Mouse (Mus musculus): ENCODE measurements around the gene Ybx1. TPM values are rescaled to one million over a fixed set of nuclear protein-coding genes. Genes with fewer than 3 reads are reported as not detected.

Gene Ybx1
- polyA plus RNA-seq, 1 experiment from 2014 or later = 536 TPM

DNA sequence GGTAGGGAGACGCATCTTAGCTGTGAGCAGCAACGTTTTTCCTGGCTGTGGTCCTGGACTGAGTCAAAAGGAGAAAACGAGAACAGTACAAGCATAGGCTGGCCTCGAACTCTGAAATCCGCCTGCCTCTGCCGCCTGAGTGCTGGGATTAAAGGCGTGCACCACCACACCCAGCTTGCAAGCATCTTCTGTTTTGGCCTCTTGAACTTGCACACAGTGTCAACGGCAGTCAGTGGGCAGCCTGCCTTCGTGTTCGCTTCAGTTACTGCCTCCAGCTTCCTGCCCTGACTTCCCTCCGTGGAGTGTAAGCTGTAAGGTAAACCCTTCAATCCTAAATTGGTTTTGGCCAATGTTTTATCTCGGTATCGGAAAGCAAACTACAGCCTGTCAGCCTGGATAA lies 27.8 kb downstream of the Ybx1 start:
- 66% methylated on average over 13 of the region's 13 CpGs for WGBS
- peaks cover 24% of the 10 kb centered on the region for H3K36me3 ChIP-seq
- no peak for ATAC-seq (ENCODE audit: extremely low read depth, insufficient number of reproducible peaks, low FRiP score, low TSS enrichment)
- H3K4me2 ChIP-seq = no peak overlapping the region
- no peak overlapping the region for H3K9ac ChIP-seq
- H3K4me1 ChIP-seq = no peaks in the 10 kb centered on the region; the same call in 1 of the 2 replicates
- H3K27ac ChIP-seq (replicated peaks) = no peak overlapping the region
- no peak overlapping the region for H3K4me3 ChIP-seq
- H3K27me3 ChIP-seq (replicated peaks) = no peaks in the 10 kb centered on the region
- no peaks in the 10 kb centered on the region for H3K9me3 ChIP-seq

DNA sequence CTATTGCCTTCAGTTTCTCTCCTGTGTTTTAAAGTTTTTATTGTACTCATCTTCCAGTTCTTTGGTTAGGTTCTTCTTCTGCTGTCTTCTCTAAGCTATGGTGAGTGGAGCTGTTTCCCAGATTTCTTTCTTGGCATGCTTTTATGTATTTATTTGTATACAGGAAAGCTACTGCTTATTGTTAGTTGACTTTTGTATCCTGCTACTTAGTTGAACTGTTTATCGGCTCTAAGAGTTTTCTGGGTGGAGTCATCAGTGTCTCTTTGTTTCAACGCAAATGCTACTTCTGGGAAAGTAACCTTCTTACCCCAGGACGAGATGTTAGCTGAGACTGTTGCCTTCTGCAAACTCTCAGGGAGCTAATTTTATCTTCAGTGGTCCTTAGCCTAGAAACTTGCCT lies 30.9 kb downstream of the Ybx1 start:
- Histone ChIP-seq H3K4me1 (peaks cover 16% of the 10 kb centered on the region), H3K27me3 (replicated peaks) (no peaks in the 10 kb centered on the region), H3K4me2 (no peak overlapping the region), H3K36me3 (no peaks in the 10 kb centered on the region), H3K4me3 (no peak overlapping the region), H3K9me3 (no peaks in the 10 kb centered on the region), H3K27ac (replicated peaks) (no peak overlapping the region), H3K9ac (no peak overlapping the region)
- 53% methylated on average over 3 of the region's 3 CpGs for WGBS
- ATAC-seq (ENCODE audit: extremely low read depth, insufficient number of reproducible peaks, low FRiP score, low TSS enrichment) = no peak

DNA sequence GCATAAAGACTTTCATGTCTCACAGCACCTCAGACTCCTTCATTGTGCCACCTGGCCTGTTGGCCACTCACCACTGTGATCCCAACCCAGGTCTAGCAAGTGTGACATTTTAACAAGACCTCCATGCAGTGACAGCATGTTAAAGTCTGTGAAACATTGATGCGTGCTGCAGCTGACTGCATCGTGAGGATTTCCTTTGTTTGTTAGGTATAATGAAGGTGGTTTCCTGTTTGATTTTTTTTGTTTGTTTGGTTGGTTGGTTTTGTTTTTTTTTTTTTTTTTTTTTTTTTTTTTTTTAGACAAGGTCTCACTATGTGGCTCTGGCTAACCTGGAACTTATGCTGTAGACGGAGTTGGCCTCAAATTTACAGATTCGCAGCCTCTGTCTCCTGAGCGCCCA lies 31.9 kb downstream of the Ybx1 start:
- peaks cover 16% of the 10 kb centered on the region for H3K4me1 ChIP-seq
- WGBS = 76% methylated on average over 5 of the region's 5 CpGs

DNA sequence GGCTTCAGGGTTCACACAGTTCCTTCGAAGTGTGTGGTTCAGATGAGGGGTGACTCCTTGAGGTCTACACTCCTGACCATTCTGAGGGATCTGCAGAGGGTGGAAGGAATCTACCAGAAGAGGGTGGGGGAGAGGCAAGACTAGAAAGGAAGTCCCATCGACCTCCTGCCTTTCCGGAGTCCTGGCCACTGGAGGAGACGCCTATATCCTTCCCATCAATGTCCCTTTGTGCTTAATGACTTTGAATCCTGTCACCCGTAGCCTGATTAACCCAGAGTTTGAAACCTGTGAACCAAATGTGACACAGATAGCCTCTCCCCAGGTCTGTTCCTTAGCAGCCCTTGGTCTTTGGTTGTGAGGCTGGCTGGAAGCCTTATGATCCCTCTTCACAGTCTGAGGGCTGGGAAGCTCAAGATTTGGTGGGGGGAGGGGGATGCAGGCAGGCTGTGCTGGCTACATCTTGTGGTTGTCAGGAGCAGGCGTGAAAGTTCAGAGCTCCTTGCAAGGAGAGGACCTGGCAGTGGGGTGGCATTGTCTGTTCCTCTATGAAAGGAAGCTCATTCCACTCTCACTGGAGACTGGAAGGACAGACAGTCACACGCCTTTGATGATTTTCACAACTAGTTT lies 33.2 kb downstream of the Ybx1 start:
- no peak overlapping the region for H3K4me3 ChIP-seq
- no peak overlapping the region for H3K9ac ChIP-seq
- no peak overlapping the region for H3K4me2 ChIP-seq
- 38% methylated on average over 7 of the region's 7 CpGs for WGBS
- ATAC-seq (ENCODE audit: extremely low read depth, insufficient number of reproducible peaks, low FRiP score, low TSS enrichment) = no peak
- no peaks in the 10 kb centered on the region for H3K27me3 ChIP-seq (replicated peaks)
- no peak overlapping the region; the same call in 1 of the 2 replicates for H3K27ac ChIP-seq (replicated peaks)
- H3K36me3 ChIP-seq = no peaks in the 10 kb centered on the region
- H3K9me3 ChIP-seq = no peaks in the 10 kb centered on the region
- peaks cover 16% of the 10 kb centered on the region for H3K4me1 ChIP-seq

More for the DNA sequence above, 31.9 kb downstream of the Ybx1 start:
- no peak for ATAC-seq (ENCODE audit: extremely low read depth, insufficient number of reproducible peaks, low FRiP score, low TSS enrichment)
- no peak overlapping the region for H3K27ac ChIP-seq (replicated peaks)
- no peak overlapping the region for H3K9ac ChIP-seq
- H3K27me3 ChIP-seq (replicated peaks) = no peaks in the 10 kb centered on the region
- H3K4me2 ChIP-seq = no peak overlapping the region
- no peak overlapping the region for H3K4me3 ChIP-seq
- no peaks in the 10 kb centered on the region for H3K9me3 ChIP-seq
- no peaks in the 10 kb centered on the region for H3K36me3 ChIP-seq

DNA sequence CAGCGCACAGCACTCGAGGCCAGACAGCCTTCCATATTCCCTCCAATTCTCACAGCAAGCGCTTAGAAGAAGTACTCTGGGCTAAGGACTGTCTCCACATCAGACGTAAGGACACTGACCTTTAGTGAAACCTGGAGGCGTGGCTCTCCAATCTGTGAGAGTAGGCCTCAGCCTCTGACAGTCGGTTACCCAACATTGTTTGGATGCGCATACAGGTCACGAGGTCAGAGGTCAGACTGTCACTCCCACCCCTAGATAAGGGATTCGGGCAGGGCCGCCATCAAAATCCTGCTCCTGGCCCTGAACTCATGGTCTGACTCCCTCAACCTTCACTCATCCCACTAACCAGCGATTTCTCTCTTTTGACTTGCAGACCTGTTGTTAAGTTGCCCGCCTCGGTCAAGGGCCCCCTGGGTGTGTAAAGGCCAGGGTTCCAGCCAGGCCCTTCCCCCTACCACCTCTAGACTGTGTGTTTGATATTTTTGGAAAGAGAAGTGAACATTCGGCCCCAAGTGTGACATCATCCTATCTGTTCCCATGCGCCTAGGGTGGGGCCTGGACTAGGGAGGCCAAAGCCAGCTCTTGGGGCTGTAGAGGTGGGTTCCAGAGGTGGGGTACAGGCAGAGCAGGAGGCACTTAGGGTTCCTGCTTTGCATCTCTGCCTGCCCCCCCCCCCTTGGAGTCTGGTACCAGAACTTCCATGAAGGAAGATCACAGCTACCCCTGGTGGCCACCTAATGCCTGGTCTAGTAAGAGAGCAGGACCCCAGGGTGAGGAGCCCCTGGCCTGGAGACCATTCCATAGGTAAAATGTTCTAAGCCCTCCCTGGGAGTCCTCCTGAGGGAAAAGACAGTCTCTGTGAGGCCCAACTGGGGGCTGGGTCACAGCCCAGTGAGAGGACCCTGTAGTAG lies 34.8 kb downstream of the Ybx1 start:
- Histone ChIP-seq H3K36me3 (no peaks in the 10 kb centered on the region), H3K4me2 (no peak overlapping the region), H3K9me3 (no peaks in the 10 kb centered on the region), H3K27me3 (replicated peaks) (no peaks in the 10 kb centered on the region), H3K4me3 (no peak overlapping the region), H3K4me1 (peaks cover 17% of the 10 kb centered on the region), H3K9ac (no peak overlapping the region), H3K27ac (replicated peaks) (no peak overlapping the region)
- 67% methylated on average over 15 of the region's 15 CpGs for WGBS
- no peak for ATAC-seq (ENCODE audit: extremely low read depth, insufficient number of reproducible peaks, low FRiP score, low TSS enrichment)

DNA sequence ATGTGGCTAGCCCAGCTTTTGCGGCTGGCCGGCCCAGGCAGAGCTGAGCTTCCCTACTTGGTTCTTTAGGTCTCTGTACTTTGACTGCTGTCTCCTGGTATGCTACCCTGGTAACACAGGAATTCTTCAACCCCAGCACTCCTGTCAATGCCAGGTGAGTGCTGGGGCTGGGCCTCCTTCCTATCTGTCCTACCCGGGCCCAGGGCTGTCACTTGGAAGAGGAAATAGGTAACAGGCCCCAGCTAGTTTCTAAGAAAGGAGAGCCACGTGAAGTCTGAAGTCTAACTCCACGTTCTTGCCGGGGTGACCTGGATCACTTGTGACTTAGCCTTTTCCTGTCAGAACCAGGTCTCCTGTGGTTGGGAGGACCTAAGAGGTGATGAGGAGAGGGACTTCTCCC lies 37.3 kb downstream of the Ybx1 start:
- Histone ChIP-seq H3K4me3 (no peak overlapping the region), H3K4me1 (peaks cover 28% of the 10 kb centered on the region), H3K9ac (no peak overlapping the region), H3K4me2 (no peak overlapping the region), H3K9me3 (no peaks in the 10 kb centered on the region), H3K27me3 (replicated peaks) (no peaks in the 10 kb centered on the region), H3K36me3 (no peaks in the 10 kb centered on the region), H3K27ac (replicated peaks) (no peak overlapping the region)
- WGBS = 67% methylated on average over 6 of the region's 6 CpGs
- no peak for ATAC-seq (ENCODE audit: extremely low read depth, insufficient number of reproducible peaks, low FRiP score, low TSS enrichment)

DNA sequence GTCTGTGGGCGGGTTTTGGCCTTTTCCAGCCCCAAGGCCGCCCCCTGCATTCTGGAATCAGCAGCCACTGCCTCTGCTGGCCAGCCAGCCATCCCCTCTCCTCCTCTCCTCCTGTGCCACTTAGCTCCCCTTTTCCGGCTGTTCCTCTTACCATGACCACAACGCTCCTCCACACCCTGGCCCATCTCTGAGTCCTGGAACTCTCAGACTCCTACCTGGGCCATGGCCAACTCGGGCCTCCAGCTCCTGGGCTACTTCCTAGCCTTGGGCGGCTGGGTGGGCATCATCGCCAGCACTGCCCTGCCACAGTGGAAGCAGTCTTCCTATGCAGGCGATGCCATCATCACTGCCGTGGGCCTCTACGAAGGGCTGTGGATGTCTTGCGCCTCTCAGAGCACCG lies 39.1 kb downstream of the Ybx1 start, which contains the start of gene Cldn19:
Cldn19 (plus strand) TSS at position 64 of the 400 bp plus-strand sequence.
- H3K27me3 ChIP-seq (replicated peaks) = no peaks in the 10 kb centered on the region
- ATAC-seq (ENCODE audit: extremely low read depth, insufficient number of reproducible peaks, low FRiP score, low TSS enrichment) = no peak
- H3K4me2 ChIP-seq = no peak within 1 kb of the TSS
- WGBS = 83% methylated on average over 12 of the region's 12 CpGs
- H3K9ac ChIP-seq = peak within 1 kb of the TSS; percentile 24; the same call in 1 of the 2 replicates
- no peaks in the 10 kb centered on the region for H3K9me3 ChIP-seq
- H3K4me3 ChIP-seq = no peak within 1 kb of the TSS
- no peaks in the 10 kb centered on the region for H3K36me3 ChIP-seq
- no peak within 1 kb of the TSS for H3K27ac ChIP-seq (replicated peaks)
- H3K4me1 ChIP-seq = peaks cover 21% of the 10 kb centered on the region

DNA sequence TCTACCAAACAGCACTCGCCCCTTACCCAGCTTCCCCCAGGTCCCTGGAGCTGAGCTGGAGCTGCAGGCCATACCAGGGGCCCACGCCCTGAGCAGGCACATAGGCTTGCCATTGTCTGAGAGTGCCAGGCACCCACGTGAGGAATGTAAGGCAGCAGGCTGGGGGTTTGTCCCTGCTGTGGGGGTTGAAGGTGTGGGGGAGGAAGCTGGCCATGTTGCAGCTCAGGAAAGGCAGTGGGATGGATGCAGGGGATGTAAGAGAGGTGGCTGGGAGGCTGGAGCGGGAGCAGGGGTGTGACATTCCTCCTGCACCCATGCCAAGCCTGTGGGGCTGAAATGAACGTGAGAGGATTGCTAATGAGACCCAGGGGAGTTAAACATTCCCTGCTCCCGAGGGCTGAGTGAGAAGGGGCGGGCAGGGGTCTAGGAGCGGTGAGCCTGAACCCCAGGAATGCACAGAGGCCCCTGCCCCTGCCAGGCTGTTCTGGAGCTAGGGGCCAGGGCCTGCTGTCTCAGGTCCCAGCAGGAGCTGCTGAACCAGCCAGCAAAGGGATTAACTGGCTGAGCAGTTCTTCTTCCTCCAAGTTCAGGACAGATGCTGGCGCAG lies 40.3 kb downstream of the Ybx1 start:
- H3K4me1 ChIP-seq = peaks cover 12% of the 10 kb centered on the region
- no peaks in the 10 kb centered on the region for H3K27me3 ChIP-seq (replicated peaks)
- no peak overlapping the region for H3K27ac ChIP-seq (replicated peaks)
- WGBS = 43% methylated on average over 9 of the region's 9 CpGs
- H3K36me3 ChIP-seq = no peaks in the 10 kb centered on the region
- no peak overlapping the region for H3K4me3 ChIP-seq
- H3K9ac ChIP-seq = peak overlapping the region; percentile 24; the same call in 1 of the 2 replicates
- H3K4me2 ChIP-seq = no peak overlapping the region
- no peaks in the 10 kb centered on the region for H3K9me3 ChIP-seq
- ATAC-seq (ENCODE audit: extremely low read depth, insufficient number of reproducible peaks, low FRiP score, low TSS enrichment) = no peak

DNA sequence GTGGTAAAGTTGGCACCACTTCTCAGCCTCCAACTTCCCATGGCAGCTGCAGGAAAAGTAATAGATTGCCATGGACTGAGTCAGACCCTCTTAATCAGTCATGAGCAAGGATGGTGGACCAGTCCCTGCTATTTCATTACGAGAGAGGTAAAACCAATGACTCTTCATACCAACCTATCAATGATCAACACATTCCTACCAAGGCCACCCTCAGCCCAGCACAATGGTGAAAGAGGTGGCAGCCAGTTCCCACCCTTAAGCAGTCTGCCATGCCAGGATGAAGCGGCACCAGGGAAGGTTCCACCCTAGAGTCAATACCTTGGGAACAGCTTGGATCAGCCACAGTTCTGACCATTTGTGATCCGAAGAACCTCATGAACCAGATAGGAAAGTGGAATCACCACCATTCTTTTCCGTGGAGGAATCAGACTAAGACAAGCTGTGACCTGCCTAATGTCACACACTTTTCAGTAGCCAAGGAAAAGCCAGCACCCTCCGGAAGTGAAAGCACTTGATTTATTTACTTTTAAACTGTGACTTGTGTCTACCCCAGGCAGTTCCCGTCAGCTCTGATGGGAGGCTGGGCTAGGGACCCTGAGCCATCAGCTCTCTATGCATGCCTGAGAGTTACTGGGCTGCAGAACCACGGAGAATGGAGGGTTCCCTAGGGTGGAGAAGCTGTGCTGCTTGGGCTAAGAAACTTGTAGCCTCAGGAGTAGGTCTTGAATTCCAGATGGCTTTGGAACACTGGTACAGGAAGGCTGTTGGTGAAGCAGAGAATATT lies 42.2 kb downstream of the Ybx1 start:
- H3K4me2 ChIP-seq = no peak overlapping the region
- ATAC-seq (ENCODE audit: extremely low read depth, insufficient number of reproducible peaks, low FRiP score, low TSS enrichment) = no peak
- peaks cover 14% of the 10 kb centered on the region for H3K36me3 ChIP-seq
- 50% methylated on average over 7 of the region's 7 CpGs for WGBS
- no peaks in the 10 kb centered on the region for H3K9me3 ChIP-seq
- H3K27me3 ChIP-seq (replicated peaks) = no peaks in the 10 kb centered on the region
- no peak overlapping the region for H3K9ac ChIP-seq
- peaks cover 26% of the 10 kb centered on the region for H3K4me1 ChIP-seq
- H3K4me3 ChIP-seq = no peak overlapping the region
- no peak overlapping the region for H3K27ac ChIP-seq (replicated peaks)

DNA sequence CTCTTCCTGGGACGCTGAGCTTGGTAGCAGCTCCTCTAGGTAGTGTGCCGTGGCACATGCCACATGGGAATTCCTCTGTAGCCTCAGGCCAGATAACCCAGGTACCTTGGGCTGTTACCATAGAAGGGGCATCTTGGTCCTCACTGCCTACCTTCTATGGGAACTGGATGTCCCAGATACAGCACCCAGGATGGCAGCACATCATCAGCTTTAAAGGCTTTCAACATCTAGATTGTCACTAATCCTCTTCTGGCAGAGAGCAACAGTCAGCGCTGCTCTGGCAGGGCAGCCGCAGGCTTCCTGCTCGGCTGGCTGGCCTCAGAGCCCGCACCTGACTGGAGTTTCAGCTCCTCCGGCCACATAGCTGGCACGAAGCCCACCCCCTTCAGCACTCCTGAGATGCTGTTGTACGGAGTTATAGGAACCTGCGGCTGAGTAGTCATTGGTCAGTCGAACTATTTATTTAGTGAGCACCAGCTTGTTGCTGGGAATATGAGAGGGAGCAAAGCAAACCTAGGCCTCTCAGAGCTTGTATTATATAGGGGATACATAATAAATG lies 45.9 kb downstream of the Ybx1 start:
- WGBS = 61% methylated on average over 11 of the region's 11 CpGs
- H3K4me1 ChIP-seq = peaks cover 32% of the 10 kb centered on the region
- H3K27ac ChIP-seq (replicated peaks) = no peak overlapping the region

More for the DNA sequence above, 45.9 kb downstream of the Ybx1 start:
- H3K27me3 ChIP-seq (replicated peaks) = no peaks in the 10 kb centered on the region
- ATAC-seq (ENCODE audit: extremely low read depth, insufficient number of reproducible peaks, low FRiP score, low TSS enrichment) = no peak
- H3K9ac ChIP-seq = no peak overlapping the region
- H3K4me3 ChIP-seq = no peak overlapping the region
- peaks cover 51% of the 10 kb centered on the region for H3K36me3 ChIP-seq
- no peak overlapping the region for H3K4me2 ChIP-seq
- no peaks in the 10 kb centered on the region for H3K9me3 ChIP-seq
